Mouse (Mus musculus): Measurements from ENCODE around the gene Tns1. TPM values are rescaled to one million over a fixed set of nuclear protein-coding genes. Genes with fewer than 3 reads are reported as not detected.
A peak's percentile ranks its signal among the peaks of the same experiment; 100 is the strongest.

The Tns1 gene
- polyA plus RNA-seq, 1 experiment from 2014 or later, result 9.3 TPM

- H3K4me1 ChIP-seq (ENCODE audit: control insufficient read depth, insufficient read depth, low read length), result peaks cover 19% of the 10 kb centered on the region
- ATAC-seq (ENCODE audit: low FRiP score) (no peak), DNase-seq (ENCODE audit: low spot score, missing footprints) (no peak)
- H3K9ac ChIP-seq (ENCODE audit: low read length), result no peak overlapping the region
- H3K9me3 ChIP-seq (ENCODE audit: control insufficient read depth, low read length), result no peaks in the 10 kb centered on the region
- no peak overlapping the region for H3K27ac ChIP-seq (ENCODE audit: low read depth, low read length)
- no peak overlapping the region for H3K4me2 ChIP-seq
- H3K4me3 ChIP-seq (ENCODE audit: low read depth, low read length), result no peak overlapping the region
- no peaks in the 10 kb centered on the region for H3K36me3 ChIP-seq (ENCODE audit: control insufficient read depth, insufficient read depth, low read length)
- no peaks in the 10 kb centered on the region for H3K27me3 ChIP-seq (ENCODE audit: control insufficient read depth, insufficient read depth, low read length)
- 92% methylated on average over 10 of the region's 10 CpGs for WGBS
Measured at GRCm38 (mm10) chr1:73959758-73960157, 164.5 kb downstream of the Tns1 start.

GRCm38 (mm10) chr1:73959344-73959743, 164.9 kb downstream of the Tns1 start:
- WGBS, result 78% methylated on average over 6 of the region's 6 CpGs
- Histone ChIP-seq H3K27ac (ENCODE audit: low read depth, low read length) (no peak overlapping the region), H3K4me3 (ENCODE audit: low read depth, low read length) (no peak overlapping the region), H3K9me3 (ENCODE audit: control insufficient read depth, low read length) (no peaks in the 10 kb centered on the region), H3K9ac (ENCODE audit: low read length) (no peak overlapping the region), H3K4me1 (ENCODE audit: control insufficient read depth, insufficient read depth, low read length) (peaks cover 19% of the 10 kb centered on the region), H3K36me3 (ENCODE audit: control insufficient read depth, insufficient read depth, low read length) (no peaks in the 10 kb centered on the region), H3K4me2 (no peak overlapping the region), H3K27me3 (ENCODE audit: control insufficient read depth, insufficient read depth, low read length) (no peaks in the 10 kb centered on the region)
- DNase-seq (ENCODE audit: low spot score, missing footprints) (no peak), ATAC-seq (ENCODE audit: low FRiP score) (no peak)

GRCm38 (mm10) chr1:73958210-73958983, 165.9 kb downstream of the Tns1 start:
- Histone ChIP-seq H3K36me3 (ENCODE audit: control insufficient read depth, insufficient read depth, low read length) (no peaks in the 10 kb centered on the region), H3K4me3 (ENCODE audit: low read depth, low read length) (no peak overlapping the region), H3K4me2 (no peak overlapping the region), H3K9me3 (ENCODE audit: control insufficient read depth, low read length) (no peaks in the 10 kb centered on the region), H3K4me1 (ENCODE audit: control insufficient read depth, insufficient read depth, low read length) (peaks cover 19% of the 10 kb centered on the region), H3K27ac (ENCODE audit: low read depth, low read length) (no peak overlapping the region), H3K27me3 (ENCODE audit: control insufficient read depth, insufficient read depth, low read length) (no peaks in the 10 kb centered on the region), H3K9ac (ENCODE audit: low read length) (no peak overlapping the region)
- DNase-seq (ENCODE audit: low spot score, missing footprints) (no peak), ATAC-seq (ENCODE audit: low FRiP score) (no peak)
- WGBS, result 42% methylated on average over 9 of the region's 9 CpGs

GRCm38 (mm10) chr1:73957428-73957827, 166.8 kb downstream of the Tns1 start:
- no peaks in the 10 kb centered on the region for H3K27me3 ChIP-seq (ENCODE audit: control insufficient read depth, insufficient read depth, low read length)
- H3K4me3 ChIP-seq (ENCODE audit: low read depth, low read length), result no peak overlapping the region
- no peaks in the 10 kb centered on the region for H3K36me3 ChIP-seq (ENCODE audit: control insufficient read depth, insufficient read depth, low read length)
- no peaks in the 10 kb centered on the region for H3K9me3 ChIP-seq (ENCODE audit: control insufficient read depth, low read length)
- no peak overlapping the region for H3K27ac ChIP-seq (ENCODE audit: low read depth, low read length)
- H3K4me2 ChIP-seq, result no peak overlapping the region
- 91% methylated on average over 4 of the region's 4 CpGs for WGBS
- no peak overlapping the region for H3K9ac ChIP-seq (ENCODE audit: low read length)
- no peak for ATAC-seq (ENCODE audit: low FRiP score)
- peaks cover 10% of the 10 kb centered on the region for H3K4me1 ChIP-seq (ENCODE audit: control insufficient read depth, insufficient read depth, low read length)
- DNase-seq (ENCODE audit: low spot score, missing footprints), result no peak

- WGBS, result 91% methylated on average over 1 of the region's 1 CpGs
- DNase-seq (ENCODE audit: low spot score, missing footprints), result no peak
Measured at GRCm38 (mm10) chr1:73956320-73956719, 167.9 kb downstream of the Tns1 start.

GRCm38 (mm10) chr1:73955259-73955842, 168.9 kb downstream of the Tns1 start:
- Histone ChIP-seq H3K27me3 (ENCODE audit: control insufficient read depth, insufficient read depth, low read length) (no peaks in the 10 kb centered on the region), H3K36me3 (ENCODE audit: control insufficient read depth, insufficient read depth, low read length) (no peaks in the 10 kb centered on the region), H3K4me1 (ENCODE audit: control insufficient read depth, insufficient read depth, low read length) (peaks cover 8% of the 10 kb centered on the region), H3K9me3 (ENCODE audit: control insufficient read depth, low read length) (no peaks in the 10 kb centered on the region), H3K27ac (ENCODE audit: low read depth, low read length) (no peak overlapping the region), H3K4me2 (no peak overlapping the region), H3K4me3 (ENCODE audit: low read depth, low read length) (no peak overlapping the region), H3K9ac (ENCODE audit: low read length) (peak overlapping the region; percentile 5; the same call in 1 of the 2 replicates)
- ATAC-seq (ENCODE audit: low FRiP score), result no peak
- no peak for DNase-seq (ENCODE audit: low spot score, missing footprints)
- WGBS, result 16% methylated on average over 4 of the region's 4 CpGs

More at GRCm38 (mm10) chr1:73956320-73956719, 167.9 kb downstream of the Tns1 start:
- no peak overlapping the region for H3K4me2 ChIP-seq
- no peaks in the 10 kb centered on the region for H3K27me3 ChIP-seq (ENCODE audit: control insufficient read depth, insufficient read depth, low read length)
- no peaks in the 10 kb centered on the region for H3K36me3 ChIP-seq (ENCODE audit: control insufficient read depth, insufficient read depth, low read length)
- H3K9ac ChIP-seq (ENCODE audit: low read length), result no peak overlapping the region
- no peak overlapping the region for H3K4me3 ChIP-seq (ENCODE audit: low read depth, low read length)
- peaks cover 8% of the 10 kb centered on the region for H3K4me1 ChIP-seq (ENCODE audit: control insufficient read depth, insufficient read depth, low read length)
- no peak for ATAC-seq (ENCODE audit: low FRiP score)
- H3K9me3 ChIP-seq (ENCODE audit: control insufficient read depth, low read length), result no peaks in the 10 kb centered on the region
- no peak overlapping the region for H3K27ac ChIP-seq (ENCODE audit: low read depth, low read length)

GRCm38 (mm10) chr1:73954614-73955013, 169.6 kb downstream of the Tns1 start:
- Histone ChIP-seq H3K9me3 (ENCODE audit: control insufficient read depth, low read length) (no peaks in the 10 kb centered on the region), H3K4me2 (no peak overlapping the region), H3K36me3 (ENCODE audit: control insufficient read depth, insufficient read depth, low read length) (no peaks in the 10 kb centered on the region), H3K27ac (ENCODE audit: low read depth, low read length) (no peak overlapping the region), H3K27me3 (ENCODE audit: control insufficient read depth, insufficient read depth, low read length) (no peaks in the 10 kb centered on the region), H3K4me3 (ENCODE audit: low read depth, low read length) (no peak overlapping the region), H3K9ac (ENCODE audit: low read length) (no peak overlapping the region), H3K4me1 (ENCODE audit: control insufficient read depth, insufficient read depth, low read length) (peaks cover 8% of the 10 kb centered on the region)
- WGBS, result 65% methylated on average over 4 of the region's 4 CpGs
- ATAC-seq (ENCODE audit: low FRiP score) (no peak), DNase-seq (ENCODE audit: low spot score, missing footprints) (no peak)

- peaks cover 8% of the 10 kb centered on the region for H3K4me1 ChIP-seq (ENCODE audit: control insufficient read depth, insufficient read depth, low read length)
- no peak overlapping the region for H3K9ac ChIP-seq (ENCODE audit: low read length)
- no peak for DNase-seq (ENCODE audit: low spot score, missing footprints)
- no peak overlapping the region for H3K4me2 ChIP-seq
- H3K27ac ChIP-seq (ENCODE audit: low read depth, low read length), result no peak overlapping the region
- H3K4me3 ChIP-seq (ENCODE audit: low read depth, low read length), result no peak overlapping the region
- H3K9me3 ChIP-seq (ENCODE audit: control insufficient read depth, low read length), result no peaks in the 10 kb centered on the region
- no peaks in the 10 kb centered on the region for H3K27me3 ChIP-seq (ENCODE audit: control insufficient read depth, insufficient read depth, low read length)
- 88% methylated on average over 6 of the region's 6 CpGs for WGBS
- H3K36me3 ChIP-seq (ENCODE audit: control insufficient read depth, insufficient read depth, low read length), result no peaks in the 10 kb centered on the region
- ATAC-seq (ENCODE audit: low FRiP score), result no peak
Measured at GRCm38 (mm10) chr1:73954015-73954408, 170.2 kb downstream of the Tns1 start.

- Histone ChIP-seq H3K4me1 (ENCODE audit: control insufficient read depth, insufficient read depth, low read length) (peaks cover 8% of the 10 kb centered on the region), H3K4me3 (ENCODE audit: low read depth, low read length) (no peak overlapping the region), H3K4me2 (no peak overlapping the region), H3K9me3 (ENCODE audit: control insufficient read depth, low read length) (no peaks in the 10 kb centered on the region), H3K36me3 (ENCODE audit: control insufficient read depth, insufficient read depth, low read length) (no peaks in the 10 kb centered on the region), H3K27ac (ENCODE audit: low read depth, low read length) (no peak overlapping the region), H3K27me3 (ENCODE audit: control insufficient read depth, insufficient read depth, low read length) (no peaks in the 10 kb centered on the region), H3K9ac (ENCODE audit: low read length) (no peak overlapping the region)
- DNase-seq (ENCODE audit: low spot score, missing footprints) (no peak), ATAC-seq (ENCODE audit: low FRiP score) (no peak)
- WGBS, result 90% methylated on average over 20 of the region's 20 CpGs
Measured at GRCm38 (mm10) chr1:73953317-73954014, 170.8 kb downstream of the Tns1 start.

Measured in midbrain, embryonic 11.5 days (tissue).